31 mouse cellular contexts compared by ENCODE assay signal in the genomic region with DNA sequence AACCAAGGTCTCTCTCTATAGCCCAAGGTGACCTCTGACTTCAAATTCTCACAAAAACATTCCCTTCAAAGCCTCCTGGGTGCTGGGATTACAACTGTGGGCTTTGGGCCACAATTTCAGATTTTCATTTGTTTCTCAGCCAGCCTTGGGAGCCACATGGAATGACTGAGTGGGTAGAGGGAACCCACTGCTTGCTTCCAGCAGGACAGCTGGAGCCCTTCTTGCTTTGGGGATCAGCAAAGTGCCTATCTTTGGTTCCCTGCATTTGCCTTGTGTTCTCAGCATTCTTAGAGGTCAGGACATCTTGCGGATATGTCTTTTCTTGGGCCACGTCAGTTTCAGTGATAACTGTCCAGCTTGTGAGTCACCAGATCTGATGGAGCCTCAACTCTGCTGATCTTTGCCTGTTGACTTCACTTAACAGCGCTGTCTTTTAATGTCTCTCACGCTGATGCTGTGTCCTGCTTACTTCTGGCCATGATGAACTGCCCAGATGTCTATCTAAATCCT.
"Had no signal": no experiment of that assay in that cellular context is flagged by ENCODE, and none has a peak within 500 bp of the region (broad histone marks: within the 10 kb centered on the region; RNA-seq: fewer than 3 reads in every experiment).

No protein-coding gene starts in this region.

- H3K4me1 ChIP-seq: liver, embryonic 15.5 days; megakaryocyte, embryonic 14.5 days; midbrain, embryonic 13.5 days; midbrain, embryonic 15.5 days; neural tube, embryonic 12.5 days had no signal

- H3K9me3 ChIP-seq: limb, embryonic 10.5 days; limb, embryonic 12.5 days; limb, embryonic 13.5 days; limb, embryonic 15.5 days; liver, embryonic 12.5 days; liver, embryonic 13.5 days; liver, embryonic 15.5 days; lung, embryonic 15.5 days; midbrain, embryonic 10.5 days; midbrain, embryonic 12.5 days; midbrain, embryonic 13.5 days; midbrain, embryonic 15.5 days; neural tube, embryonic 12.5 days; neural tube, embryonic 13.5 days had no signal

- H3K36me3 ChIP-seq: limb, embryonic 10.5 days; limb, embryonic 12.5 days; limb, embryonic 13.5 days; limb, embryonic 15.5 days; liver, embryonic 12.5 days; liver, embryonic 13.5 days; liver, embryonic 15.5 days; lung, embryonic 15.5 days; midbrain, embryonic 10.5 days; midbrain, embryonic 12.5 days; midbrain, embryonic 13.5 days; midbrain, embryonic 15.5 days; neural tube, embryonic 12.5 days; neural tube, embryonic 13.5 days had no signal

- H3K9ac ChIP-seq: limb, embryonic 12.5 days; limb, embryonic 13.5 days; limb, embryonic 15.5 days; liver, embryonic 12.5 days; liver, embryonic 13.5 days; liver, embryonic 14.5 days; liver, embryonic 15.5 days; liver, postnatal 0 days; lung, embryonic 14.5 days; lung, embryonic 15.5 days; midbrain, embryonic 12.5 days; midbrain, embryonic 13.5 days; midbrain, embryonic 15.5 days; neural tube, embryonic 12.5 days; neural tube, embryonic 13.5 days had no signal

- H3K4me2 ChIP-seq: limb, embryonic 12.5 days; limb, embryonic 13.5 days; limb, embryonic 15.5 days; liver, embryonic 11.5 days; liver, embryonic 12.5 days; liver, embryonic 13.5 days; liver, embryonic 15.5 days; lung, embryonic 14.5 days; lung, embryonic 15.5 days; midbrain, embryonic 11.5 days; midbrain, embryonic 12.5 days; midbrain, embryonic 13.5 days; midbrain, embryonic 15.5 days; neural tube, embryonic 12.5 days; neural tube, embryonic 13.5 days had no signal

- H3K27ac ChIP-seq: left cerebral cortex, adult 2 months; limb, embryonic 10.5 days; limb, embryonic 12.5 days; limb, embryonic 13.5 days; limb, embryonic 15.5 days; liver, embryonic 12.5 days; liver, embryonic 13.5 days; liver, embryonic 14.5 days; liver, embryonic 15.5 days; lung, embryonic 15.5 days; macrophage; midbrain, embryonic 10.5 days; midbrain, embryonic 12.5 days; midbrain, embryonic 13.5 days; midbrain, embryonic 15.5 days; neural tube, embryonic 12.5 days; neural tube, embryonic 13.5 days had no signal

- ATAC-seq: liver, embryonic 12.5 days; liver, postnatal 0 days; midbrain, embryonic 13.5 days; midbrain, embryonic 15.5 days; midbrain, embryonic 16.5 days had no signal

- DNase-seq: left cerebral cortex, postnatal 4 days; liver; liver, embryonic 13.5 days; liver, postnatal 0 days; lung, adult 2 months; lung, embryonic 14.5 days; lung, postnatal 10 days; lung, postnatal 14 days; lung, postnatal 36 days; lung, postnatal 4 days; midbrain, embryonic 14.5 days had no signal

- H3K4me3 ChIP-seq: left cerebral cortex, adult 2 months; limb, embryonic 10.5 days; limb, embryonic 12.5 days; limb, embryonic 13.5 days; limb, embryonic 15.5 days; liver, embryonic 12.5 days; liver, embryonic 13.5 days; liver, embryonic 15.5 days; lung, embryonic 15.5 days; megakaryocyte, embryonic 14.5 days; midbrain, embryonic 10.5 days; midbrain, embryonic 12.5 days; midbrain, embryonic 13.5 days; midbrain, embryonic 15.5 days; neural tube, embryonic 12.5 days; neural tube, embryonic 13.5 days had no signal

- H3K27me3 ChIP-seq: limb, embryonic 15.5 days; liver, embryonic 12.5 days; liver, embryonic 13.5 days; liver, embryonic 15.5 days; lung, embryonic 15.5 days; megakaryocyte, embryonic 14.5 days; midbrain, embryonic 12.5 days; midbrain, embryonic 13.5 days; midbrain, embryonic 15.5 days; neural tube, embryonic 12.5 days; neural tube, embryonic 13.5 days had no signal
